Mouse (Mus musculus): ENCODE measurements around the gene Slc17a5.

DNA sequence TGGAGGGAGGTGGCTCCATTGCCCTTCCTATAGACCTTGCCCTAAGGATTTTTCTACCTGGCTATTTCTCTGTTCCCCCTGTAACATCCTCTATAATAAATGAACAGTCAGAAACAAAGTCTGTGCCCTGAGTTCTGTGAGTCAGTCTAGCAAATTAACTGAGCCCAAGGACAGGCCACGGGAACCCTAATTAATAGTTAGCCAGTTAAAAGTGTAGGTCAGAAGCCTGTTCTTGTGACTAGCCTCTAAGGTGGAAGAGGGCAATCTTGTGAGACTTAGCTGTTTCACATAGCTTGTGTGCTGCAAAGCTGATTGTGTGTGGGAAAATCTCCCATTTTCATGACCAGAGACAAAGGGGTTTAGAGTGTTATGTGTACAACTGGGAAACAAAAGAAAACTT, 30.8 kb downstream of the Slc17a5 start:
- no peak for TF ChIP-seq GATA1 (IDR thresholded peaks at IDR 0.05; ENCODE audit: low read length)
- no peak for TF ChIP-seq TAL1 (IDR thresholded peaks at IDR 0.05; ENCODE audit: low read length)

Data from erythroblast, embryonic 14.5 days (primary cell).